Mouse (Mus musculus): Measurements from ENCODE around the gene Ddx39b. TPM values are rescaled to one million over a fixed set of nuclear protein-coding genes. Genes with fewer than 3 reads are reported as not detected.
"Not testable (repeated sequence)": the region's sequence is repeated elsewhere in the genome, so short reads cannot be mapped to it uniquely, and the experiment has no call there.

Gene Ddx39b
- total RNA-seq, 1 experiment from 2014 or later, result 98.8 TPM

DNA sequence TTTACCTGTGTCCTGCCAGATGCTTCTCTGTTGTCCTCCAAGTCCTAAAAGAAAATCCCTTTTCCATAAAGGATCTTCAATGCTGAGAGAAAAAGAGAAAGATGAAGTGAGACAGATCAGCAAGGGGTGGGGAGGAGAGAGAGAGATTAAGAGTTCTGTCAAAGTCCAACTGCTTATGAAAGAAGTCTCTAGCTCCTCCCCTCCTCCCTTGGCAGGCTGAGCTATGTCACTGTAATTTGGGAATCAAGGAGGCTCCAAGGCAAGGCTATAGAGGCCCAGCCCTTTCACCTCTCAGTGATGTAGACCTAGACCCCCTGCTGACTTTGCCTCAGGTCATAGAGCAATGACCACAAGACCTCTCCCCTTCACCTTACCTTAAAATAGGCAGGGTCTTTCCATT lies 43.9 kb downstream of the Ddx39b start:
- no peak for ATAC-seq (replicated peaks; ENCODE audit: insufficient number of reproducible peaks, low FRiP score, low TSS enrichment, poor library complexity, severe bottlenecking)

DNA sequence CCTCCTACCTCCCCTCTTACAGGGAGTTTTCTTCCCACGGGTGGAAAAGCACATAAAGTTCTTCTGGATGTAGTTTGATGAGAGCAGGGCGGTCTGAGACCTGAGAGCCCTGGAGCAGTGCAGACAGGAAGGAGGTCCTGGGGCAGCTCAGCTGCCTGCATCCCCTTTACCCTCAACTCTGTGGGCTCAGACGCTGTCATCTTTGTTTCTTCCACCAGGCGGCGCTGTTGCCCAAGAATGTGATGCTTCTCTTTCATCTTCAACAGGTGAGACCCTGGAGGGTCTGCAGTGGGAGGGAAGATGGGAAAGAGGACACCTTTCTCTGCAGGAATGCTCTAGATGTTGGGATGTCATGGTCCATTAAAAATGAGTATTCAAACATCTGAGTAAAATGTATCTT lies 54.2 kb downstream of the Ddx39b start:
- ATAC-seq (replicated peaks; ENCODE audit: insufficient number of reproducible peaks, low FRiP score, low TSS enrichment, poor library complexity, severe bottlenecking), result 0 out of 2 replicates have a peak, but pooled peaks have one; percentile 46

DNA sequence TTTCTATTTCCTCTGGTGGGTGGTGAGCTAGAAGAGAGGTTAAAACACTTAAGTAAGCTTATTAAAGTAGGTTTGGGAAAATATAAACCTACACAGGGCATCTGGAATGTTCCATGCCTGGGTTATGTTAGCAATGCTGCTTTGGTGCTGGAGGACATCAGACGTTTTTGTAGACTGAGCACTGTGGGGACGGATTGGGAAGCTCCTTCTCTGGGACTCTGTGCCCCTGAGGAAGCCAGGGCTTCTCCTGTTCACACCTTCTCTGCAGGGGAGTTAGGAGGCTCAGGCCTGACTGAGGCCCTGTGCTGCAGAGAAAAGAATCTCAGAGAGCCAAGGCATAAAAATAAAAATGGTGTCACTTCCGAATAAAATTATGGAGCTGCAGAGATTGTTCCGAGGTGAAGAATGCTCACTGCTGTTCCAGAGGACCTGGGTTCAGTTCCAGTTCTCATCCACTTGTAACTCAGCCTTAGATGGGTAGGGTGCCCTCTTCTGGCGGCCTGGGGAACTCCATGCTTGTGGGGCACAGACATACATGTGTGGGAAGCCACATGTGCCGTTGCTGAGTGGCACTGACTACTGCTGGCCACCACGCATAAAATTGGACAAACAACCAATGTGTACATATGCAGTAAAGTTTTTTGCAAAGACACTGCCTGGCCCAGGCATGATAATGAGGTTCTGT lies 58.9 kb downstream of the Ddx39b start:
- ATAC-seq (replicated peaks; ENCODE audit: insufficient number of reproducible peaks, low FRiP score, low TSS enrichment, poor library complexity, severe bottlenecking), result not testable (repeated sequence)

DNA sequence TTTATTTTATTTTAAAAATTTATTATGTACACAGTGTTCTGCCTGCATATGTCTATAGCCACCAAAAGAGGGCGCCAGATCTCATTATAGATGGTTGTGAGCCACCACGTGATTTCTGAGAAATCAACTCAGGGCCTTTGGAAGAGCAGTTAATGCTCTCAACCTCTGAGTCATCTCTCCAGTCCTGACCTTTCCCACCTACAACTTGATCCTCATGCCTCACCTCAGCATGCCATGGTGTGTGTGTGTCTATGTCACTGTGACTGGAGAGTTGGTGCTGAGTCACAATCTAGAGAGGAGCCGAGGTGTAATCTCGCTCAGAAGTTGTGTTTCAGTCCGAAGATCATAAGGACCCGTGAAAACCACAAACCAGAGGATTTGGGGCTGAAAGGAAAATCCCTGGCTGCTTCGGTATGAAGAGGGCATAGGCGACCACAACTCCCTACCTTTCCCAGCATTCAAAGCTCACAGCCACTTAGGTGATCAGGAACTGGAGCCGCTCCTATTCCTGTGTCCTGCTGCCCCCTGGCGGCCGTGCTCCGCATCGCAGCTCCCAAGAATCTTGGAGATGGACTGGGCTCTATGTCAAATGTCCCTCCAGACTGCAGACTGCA lies 60.2 kb downstream of the Ddx39b start:
- ATAC-seq (replicated peaks; ENCODE audit: insufficient number of reproducible peaks, low FRiP score, low TSS enrichment, poor library complexity, severe bottlenecking), result peak; percentile 69

DNA sequence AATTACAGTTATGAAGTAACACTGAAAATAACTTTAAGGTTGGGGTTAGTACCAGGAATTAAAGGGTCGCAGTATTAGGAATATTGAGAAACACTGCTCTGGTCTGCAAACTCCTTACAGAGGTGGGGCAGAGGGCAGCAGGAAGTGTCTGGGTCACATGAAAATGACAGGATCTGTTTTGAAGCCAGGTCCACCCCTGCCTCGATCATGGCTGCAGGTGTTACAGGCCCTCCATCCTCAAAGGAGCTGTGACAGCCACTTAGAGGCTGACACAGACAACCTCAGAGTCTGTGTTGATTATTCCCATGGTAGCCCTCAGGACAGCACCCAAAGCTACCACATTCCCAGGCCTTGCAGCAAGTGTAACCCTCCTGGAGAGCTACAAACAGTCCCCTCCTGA lies 61.7 kb downstream of the Ddx39b start:
- ATAC-seq (replicated peaks; ENCODE audit: insufficient number of reproducible peaks, low FRiP score, low TSS enrichment, poor library complexity, severe bottlenecking), result no peak

Other genes with a start within 250 kb of the Ddx39b start
- gene Vars, start 240.8 kb upstream of the Ddx39b start, total RNA-seq (2017), result 89.9 to 126 TPM (median 116 TPM) in 3 replicates
- gene Vwa7, start 225.2 kb upstream of the Ddx39b start, total RNA-seq (2017), result not detected in 3 replicates
- 1.2 TPM in 1 of 3 replicates, not detected in the others for gene Sapcd1, start 213.7 kb upstream of the Ddx39b start, total RNA-seq (2017)
- 0.76 to 1.6 TPM in 2 of 3 replicates, not detected in the other for gene Msh5, start 195.0 kb upstream of the Ddx39b start, total RNA-seq (2017)
- 356 to 514 TPM (median 477 TPM) in 3 replicates for gene Clic1, start 191.8 kb upstream of the Ddx39b start, total RNA-seq (2017)
- gene Ddah2, start 182.7 kb upstream of the Ddx39b start, total RNA-seq (2017), result 1.1 TPM in 1 of 3 replicates, not detected in the others
- not detected in 3 replicates for gene Ly6g6c, start 176.4 kb upstream of the Ddx39b start, total RNA-seq (2017)
- gene Mpig6b, start 175.6 kb upstream of the Ddx39b start, total RNA-seq (2017), result 0.57 to 3.1 TPM (median 0.75 TPM) in 3 replicates
- gene Ly6g6e, start 164.8 kb upstream of the Ddx39b start, total RNA-seq (2017), result not detected in 3 replicates
- gene Ly6g6d, start 163.7 kb upstream of the Ddx39b start, total RNA-seq (2017), result 2.3 TPM in 1 of 3 replicates, not detected in the others
- gene Ly6g6f, start 156.1 kb upstream of the Ddx39b start, total RNA-seq (2017), result 0.39 TPM in 1 of 3 replicates, not detected in the others
- gene Abhd16a, start 152.5 kb upstream of the Ddx39b start, total RNA-seq (2017), result 24.3 to 47.0 TPM (median 28.3 TPM) in 3 replicates
- not detected in 3 replicates for gene Ly6g5c, start 133.5 kb upstream of the Ddx39b start, total RNA-seq (2017)
- gene Ly6g5b, start 126.3 kb upstream of the Ddx39b start, total RNA-seq (2017), result not detected in 3 replicates
- gene Gpank1, start 120.3 kb upstream of the Ddx39b start, total RNA-seq (2017), result 62.4 to 126 TPM (median 65.8 TPM) in 3 replicates
- gene Csnk2b, start 119.7 kb upstream of the Ddx39b start, total RNA-seq (2017), result 188 to 293 TPM (median 226 TPM) in 3 replicates
- 33.5 to 43.7 TPM (median 42.6 TPM) in 3 replicates for gene D17H6S53E, start 115.4 kb upstream of the Ddx39b start, total RNA-seq (2017)
- 1.4 TPM in 1 of 3 replicates, not detected in the others for gene Apom, start 109.7 kb upstream of the Ddx39b start, total RNA-seq (2017)
- gene Bag6, start 106.6 kb upstream of the Ddx39b start, total RNA-seq (2017), result 72.4 to 192 TPM (median 104 TPM) in 3 replicates
- gene Prrc2a, start 76.8 kb upstream of the Ddx39b start, total RNA-seq (2017), result 21.3 to 57.6 TPM (median 32.1 TPM) in 3 replicates
- gene Aif1, start 65.7 kb upstream of the Ddx39b start, total RNA-seq (2017), result 20.7 to 64.8 TPM (median 31.9 TPM) in 3 replicates
- 763 to 1,006 TPM (median 964 TPM) in 3 replicates for gene Lst1, start 53.3 kb upstream of the Ddx39b start, total RNA-seq (2017)
- gene Ltb, start 47.3 kb upstream of the Ddx39b start, total RNA-seq (2017), result 38.1 to 48.1 TPM (median 38.4 TPM) in 3 replicates
- 37.0 to 62.7 TPM (median 38.1 TPM) in 3 replicates for gene Tnf, start 39.7 kb upstream of the Ddx39b start, total RNA-seq (2017)
- gene Lta, start 36.4 kb upstream of the Ddx39b start, total RNA-seq (2017), result 1.7 TPM in 1 of 3 replicates, not detected in the others
- gene Gm16181, start 20.9 kb upstream of the Ddx39b start, total RNA-seq (2017), result 0.64 to 2.9 TPM (median 2.7 TPM) in 3 replicates
- 1.4 to 6.5 TPM (median 2.6 TPM) in 3 replicates for gene Atp6v1g2, start 8.1 kb upstream of the Ddx39b start, total RNA-seq (2017)
- 3.6 to 10.9 TPM (median 5.1 TPM) in 3 replicates for gene Nfkbil1, start 6.0 kb upstream of the Ddx39b start, total RNA-seq (2017)
- 2,987 to 4,272 TPM (median 3,836 TPM) in 3 replicates for gene H2-D1, start 21.0 kb downstream of the Ddx39b start, total RNA-seq (2017)
- gene H2-Q1, start 78.7 kb downstream of the Ddx39b start, total RNA-seq (2017), result 0.11 to 0.38 TPM in 2 of 3 replicates, not detected in the other
- gene H2-Q2, start 100.5 kb downstream of the Ddx39b start, total RNA-seq (2017), result not detected in 3 replicates
- 159 to 219 TPM (median 177 TPM) in 3 replicates for gene H2-Q4, start 137.9 kb downstream of the Ddx39b start, total RNA-seq (2017)
- gene H2-Q6, start 183.1 kb downstream of the Ddx39b start, total RNA-seq (2017), result 235 to 503 TPM (median 268 TPM) in 3 replicates
- gene H2-Q7, start 197.4 kb downstream of the Ddx39b start, total RNA-seq (2017), result 209 to 404 TPM (median 224 TPM) in 3 replicates
- 5.5 to 7.7 TPM (median 7.6 TPM) in 3 replicates for gene H2-Q10, start 228.3 kb downstream of the Ddx39b start, total RNA-seq (2017)